Mouse (Mus musculus): ENCODE measurements around the gene Gpx4. TPM values are rescaled to one million over a fixed set of nuclear protein-coding genes. Genes with fewer than 3 reads are reported as not detected.
A peak's percentile ranks its signal among the peaks of the same experiment; 100 is the strongest.

The Gpx4 gene
- polyA plus RNA-seq, 1 experiment from 2014 or later: 603 TPM

GRCm38 (mm10) chr10:80105460-80105859 is 58.5 kb downstream of the Gpx4 start, which contains the start of gene Sbno2:
Gene Sbno2 (minus strand): TSS chr10:80105571.
- H3K36me3 ChIP-seq (replicated peaks): no peaks in the 10 kb centered on the region
- H3K4me3 ChIP-seq (replicated peaks): peak within 1 kb of the TSS; percentile 9; the same call in 1 of the 2 replicates
- H3K4me2 ChIP-seq: peak within 1 kb of the TSS; percentile 38
- no peaks in the 10 kb centered on the region for H3K27me3 ChIP-seq
- peak within 1 kb of the TSS; percentile 93 for H3K27ac ChIP-seq (replicated peaks)
- WGBS (ENCODE audit: insufficient replicate concordance): 41% methylated on average over 5 of the region's 5 CpGs
- H3K9ac ChIP-seq: no peak within 1 kb of the TSS
- H3K9me3 ChIP-seq (replicated peaks): no peaks in the 10 kb centered on the region
- no peak for ATAC-seq (ENCODE audit: insufficient read depth)
- H3K4me1 ChIP-seq (replicated peaks): peaks cover 57% of the 10 kb centered on the region

- no peaks in the 10 kb centered on the region for H3K9me3 ChIP-seq (replicated peaks)
- 65% methylated on average over 5 of the region's 5 CpGs for WGBS (ENCODE audit: insufficient replicate concordance)
- H3K4me1 ChIP-seq (replicated peaks): peaks cover 53% of the 10 kb centered on the region
- no peaks in the 10 kb centered on the region for H3K27me3 ChIP-seq
- peak overlapping the region; percentile 48; the same call in 1 of the 2 replicates for H3K27ac ChIP-seq (replicated peaks)
- no peak overlapping the region for H3K4me3 ChIP-seq (replicated peaks)
- H3K9ac ChIP-seq: no peak overlapping the region
- no peak for ATAC-seq (ENCODE audit: insufficient read depth)
- peak overlapping the region; percentile 38; the same call in 1 of the 2 replicates for H3K4me2 ChIP-seq
- no peaks in the 10 kb centered on the region for H3K36me3 ChIP-seq (replicated peaks)
Observed at GRCm38 (mm10) chr10:80105926-80106325, 59.0 kb downstream of the Gpx4 start.

Other genes starting within 250 kb of the Gpx4 start
- gene Misp, start 226.2 kb upstream of the Gpx4 start, polyA plus RNA-seq (2015; fragmentation: Nextera tagmentation; extraction: Ambion mirVana): 0.50 TPM in 2 replicates
- 120 and 133 TPM in 2 replicates for gene Ptbp1, start 192.7 kb upstream of the Gpx4 start, polyA plus RNA-seq (2015; fragmentation: Nextera tagmentation; extraction: Ambion mirVana)
- gene Prtn3, start 172.7 kb upstream of the Gpx4 start, polyA plus RNA-seq (2015; fragmentation: Nextera tagmentation; extraction: Ambion mirVana): 112 and 131 TPM in 2 replicates
- gene Plppr3, start 172.5 kb upstream of the Gpx4 start, polyA plus RNA-seq (2015; fragmentation: Nextera tagmentation; extraction: Ambion mirVana): 5.8 and 6.1 TPM in 2 replicates
- 211 and 227 TPM in 2 replicates for gene Elane, start 160.9 kb upstream of the Gpx4 start, polyA plus RNA-seq (2015; fragmentation: Nextera tagmentation; extraction: Ambion mirVana)
- not detected in 2 replicates for gene Cfd, start 156.3 kb upstream of the Gpx4 start, polyA plus RNA-seq (2015; fragmentation: Nextera tagmentation; extraction: Ambion mirVana)
- gene Med16, start 138.2 kb upstream of the Gpx4 start, polyA plus RNA-seq (2015; fragmentation: Nextera tagmentation; extraction: Ambion mirVana): 16.4 and 18.0 TPM in 2 replicates
- not detected in 2 replicates for gene Gm26602, start 136.3 kb upstream of the Gpx4 start, polyA plus RNA-seq (2015; fragmentation: Nextera tagmentation; extraction: Ambion mirVana)
- 0.32 and 0.37 TPM in 2 replicates for gene Kiss1r, start 130.2 kb upstream of the Gpx4 start, polyA plus RNA-seq (2015; fragmentation: Nextera tagmentation; extraction: Ambion mirVana)
- 52.4 and 55.6 TPM in 2 replicates for gene R3hdm4, start 126.0 kb upstream of the Gpx4 start, polyA plus RNA-seq (2015; fragmentation: Nextera tagmentation; extraction: Ambion mirVana)
- gene Arid3a, start 120.1 kb upstream of the Gpx4 start, polyA plus RNA-seq (2015; fragmentation: Nextera tagmentation; extraction: Ambion mirVana): 6.1 and 7.4 TPM in 2 replicates
- 46.3 and 48.4 TPM in 2 replicates for gene Wdr18, start 87.0 kb upstream of the Gpx4 start, polyA plus RNA-seq (2015; fragmentation: Nextera tagmentation; extraction: Ambion mirVana)
- gene Grin3b, start 76.5 kb upstream of the Gpx4 start, polyA plus RNA-seq (2015; fragmentation: Nextera tagmentation; extraction: Ambion mirVana): 0.10 TPM in 1 of 2 replicates, not detected in the other
- gene Tmem259, start 62.8 kb upstream of the Gpx4 start, polyA plus RNA-seq (2015; fragmentation: Nextera tagmentation; extraction: Ambion mirVana): 8.4 and 11.0 TPM in 2 replicates
- 44.5 and 45.5 TPM in 2 replicates for gene Cnn2, start 58.6 kb upstream of the Gpx4 start, polyA plus RNA-seq (2015; fragmentation: Nextera tagmentation; extraction: Ambion mirVana)
- 7.5 and 9.0 TPM in 2 replicates for gene Abca7, start 50.7 kb upstream of the Gpx4 start, polyA plus RNA-seq (2015; fragmentation: Nextera tagmentation; extraction: Ambion mirVana)
- gene Arhgap45, start 30.5 kb upstream of the Gpx4 start, polyA plus RNA-seq (2015; fragmentation: Nextera tagmentation; extraction: Ambion mirVana): 15.7 and 18.2 TPM in 2 replicates
- gene Polr2e, start 7.4 kb upstream of the Gpx4 start, polyA plus RNA-seq (2015; fragmentation: Nextera tagmentation; extraction: Ambion mirVana): 81.3 and 84.4 TPM in 2 replicates
- 10.4 and 12.3 TPM in 2 replicates for gene Sbno2, start 58.4 kb downstream of the Gpx4 start, polyA plus RNA-seq (2015; fragmentation: Nextera tagmentation; extraction: Ambion mirVana)
- 16.4 and 21.8 TPM in 2 replicates for gene Stk11, start 68.6 kb downstream of the Gpx4 start, polyA plus RNA-seq (2015; fragmentation: Nextera tagmentation; extraction: Ambion mirVana)
- gene Atp5d, start 91.5 kb downstream of the Gpx4 start, polyA plus RNA-seq (2015; fragmentation: Nextera tagmentation; extraction: Ambion mirVana): 291 and 300 TPM in 2 replicates
- gene Cbarp, start 93.7 kb downstream of the Gpx4 start, polyA plus RNA-seq (2015; fragmentation: Nextera tagmentation; extraction: Ambion mirVana): 0.35 and 0.51 TPM in 2 replicates
- 2.9 and 3.1 TPM in 2 replicates for gene Midn, start 101.1 kb downstream of the Gpx4 start, polyA plus RNA-seq (2015; fragmentation: Nextera tagmentation; extraction: Ambion mirVana)
- 13.1 and 17.0 TPM in 2 replicates for gene Cirbp, start 118.8 kb downstream of the Gpx4 start, polyA plus RNA-seq (2015; fragmentation: Nextera tagmentation; extraction: Ambion mirVana)
- gene 1600002K03Rik, start 125.8 kb downstream of the Gpx4 start, polyA plus RNA-seq (2015; fragmentation: Nextera tagmentation; extraction: Ambion mirVana): 8.9 and 10.1 TPM in 2 replicates
- gene Efna2, start 132.3 kb downstream of the Gpx4 start, polyA plus RNA-seq (2015; fragmentation: Nextera tagmentation; extraction: Ambion mirVana): 0.56 and 0.61 TPM in 2 replicates
- 16.6 and 17.0 TPM in 2 replicates for gene Mum1, start 179.3 kb downstream of the Gpx4 start, polyA plus RNA-seq (2015; fragmentation: Nextera tagmentation; extraction: Ambion mirVana)
- gene Ndufs7, start 202.0 kb downstream of the Gpx4 start, polyA plus RNA-seq (2015; fragmentation: Nextera tagmentation; extraction: Ambion mirVana): 228 and 236 TPM in 2 replicates
- gene Gamt, start 213.8 kb downstream of the Gpx4 start, polyA plus RNA-seq (2015; fragmentation: Nextera tagmentation; extraction: Ambion mirVana): 112 and 138 TPM in 2 replicates
- 26.0 and 27.2 TPM in 2 replicates for gene Dazap1, start 214.3 kb downstream of the Gpx4 start, polyA plus RNA-seq (2015; fragmentation: Nextera tagmentation; extraction: Ambion mirVana)
- gene Rps15, start 245.3 kb downstream of the Gpx4 start, polyA plus RNA-seq (2015; fragmentation: Nextera tagmentation; extraction: Ambion mirVana): 501 and 527 TPM in 2 replicates
- 0.09 and 0.12 TPM in 2 replicates for gene Apc2, start 248.8 kb downstream of the Gpx4 start, polyA plus RNA-seq (2015; fragmentation: Nextera tagmentation; extraction: Ambion mirVana)

Measured in liver, embryonic 15.5 days (tissue).